In the genomic region with DNA sequence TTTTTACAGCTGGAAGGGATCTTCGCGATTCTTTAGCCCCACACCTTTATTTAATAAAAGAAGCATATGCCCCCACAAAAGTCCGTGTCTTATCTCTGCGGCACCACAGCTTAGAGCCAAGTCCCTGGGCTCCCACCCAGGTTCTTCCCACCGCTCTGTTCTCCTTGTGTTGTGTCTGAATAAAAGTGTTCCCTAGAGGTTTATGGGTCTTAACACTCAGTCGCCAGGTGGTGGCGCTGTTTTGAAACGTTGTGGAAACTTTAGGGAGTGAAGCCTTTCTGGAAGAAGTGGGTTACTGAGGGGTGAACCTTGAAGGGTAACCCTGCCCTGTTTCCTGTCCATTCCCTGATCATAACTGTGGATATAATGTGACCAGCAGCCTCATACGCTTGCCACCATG, we compare ENCODE assay signal across 10 mouse cellular contexts.
DNase-seq lines count a peak whose midpoint lies in the region; ATAC-seq lines count a peak whose summit lies in the region.
"Had no signal": no experiment of that assay in that cellular context is flagged by ENCODE, and none has a peak within 500 bp of the region (broad histone marks: within the 10 kb centered on the region; RNA-seq: fewer than 3 reads in every experiment).

No protein-coding gene starts in this region.

- H3K4me3 ChIP-seq in heart, embryonic 12.5 days = no peak overlapping the region
- H3K4me3 ChIP-seq in neural tube, embryonic 15.5 days (replicated peaks) = no peak overlapping the region
- H3K4me3 ChIP-seq in embryonic facial prominence, embryonic 11.5 days (ENCODE audit: low read depth, low read length) = no peak overlapping the region
- H3K4me3 ChIP-seq: heart, embryonic 13.5 days; midbrain, embryonic 12.5 days had no signal

- no peak for ATAC-seq in heart, embryonic 12.5 days (ENCODE audit: insufficient number of reproducible peaks, low FRiP score)
- no peak for ATAC-seq in neural tube, embryonic 15.5 days (ENCODE audit: low FRiP score)
- ATAC-seq in embryonic facial prominence, embryonic 11.5 days (replicated peaks; ENCODE audit: insufficient number of reproducible peaks, low FRiP score, low TSS enrichment, low read depth) = no peak

- no peaks in the 10 kb centered on the region for H3K27me3 ChIP-seq in heart, embryonic 12.5 days (replicated peaks)
- no peaks in the 10 kb centered on the region for H3K27me3 ChIP-seq in neural tube, embryonic 15.5 days (replicated peaks)
- no peaks in the 10 kb centered on the region for H3K27me3 ChIP-seq in embryonic facial prominence, embryonic 11.5 days (ENCODE audit: control insufficient read depth, insufficient read depth, low read length)
- H3K27me3 ChIP-seq: heart, embryonic 13.5 days had no signal

- no peaks in the 10 kb centered on the region for H3K9me3 ChIP-seq in heart, embryonic 12.5 days (replicated peaks)
- H3K9me3 ChIP-seq in neural tube, embryonic 15.5 days (replicated peaks) = no peaks in the 10 kb centered on the region
- H3K9me3 ChIP-seq in embryonic facial prominence, embryonic 11.5 days (replicated peaks; ENCODE audit: control insufficient read depth, low read length) = no peaks in the 10 kb centered on the region
- H3K9me3 ChIP-seq: heart, embryonic 13.5 days; midbrain, embryonic 12.5 days had no signal

- no peak overlapping the region for H3K4me2 ChIP-seq in heart, embryonic 12.5 days
- no peak overlapping the region for H3K4me2 ChIP-seq in neural tube, embryonic 15.5 days
- H3K4me2 ChIP-seq in embryonic facial prominence, embryonic 11.5 days (ENCODE audit: low read depth, low read length) = no peak overlapping the region
- H3K4me2 ChIP-seq: heart, embryonic 13.5 days; midbrain, embryonic 12.5 days had no signal

- peak; percentile 2 to 50 for DNase-seq in heart, adult 18-20 months
- DNase-seq in neural tube, embryonic 10.5 days (ENCODE audit: extremely low spot score, low spot score) = peak; percentile 47
- peak; percentile 61 for DNase-seq in embryonic facial prominence, embryonic 11.5 days (ENCODE audit: low spot score)
- peak; percentile 27 to 55 for DNase-seq in left cerebral cortex, postnatal 25 days (ENCODE audit: low spot score in 2 of 2)
- DNase-seq in testis, postnatal 14 days (ENCODE audit: low spot score) = peak; percentile 14
- DNase-seq in adipocyte (ENCODE audit: low spot score) = no peak

- no peaks in the 10 kb centered on the region; the same call in 1 of the 2 replicates for H3K4me1 ChIP-seq in heart, embryonic 12.5 days (replicated peaks)
- H3K4me1 ChIP-seq in neural tube, embryonic 15.5 days = no peaks in the 10 kb centered on the region
- no peaks in the 10 kb centered on the region for H3K4me1 ChIP-seq in embryonic facial prominence, embryonic 11.5 days (ENCODE audit: control insufficient read depth, insufficient read depth, low read length)
- H3K4me1 ChIP-seq: midbrain, embryonic 12.5 days had no signal

- no peak overlapping the region for H3K9ac ChIP-seq in heart, embryonic 12.5 days
- no peak overlapping the region for H3K9ac ChIP-seq in neural tube, embryonic 15.5 days (replicated peaks)
- no peak overlapping the region for H3K9ac ChIP-seq in embryonic facial prominence, embryonic 11.5 days (replicated peaks; ENCODE audit: low read length)
- H3K9ac ChIP-seq: heart, embryonic 13.5 days; midbrain, embryonic 12.5 days had no signal

- 34% methylated on average over 9 of the region's 9 CpGs for WGBS in heart, embryonic 12.5 days
- WGBS in neural tube, embryonic 15.5 days = 46% methylated on average over 9 of the region's 9 CpGs
- 33% methylated on average over 9 of the region's 9 CpGs for WGBS in embryonic facial prominence, embryonic 11.5 days

- intact Hi-C loops in left cerebral cortex, postnatal 25 days (cut with DNase I) = loop anchor here (10.0 kb wide), 1 partner anchor 298 kb away; no protein-coding TSS in a partner anchor

- no peaks in the 10 kb centered on the region for H3K36me3 ChIP-seq in heart, embryonic 12.5 days
- no peaks in the 10 kb centered on the region for H3K36me3 ChIP-seq in neural tube, embryonic 15.5 days
- no peaks in the 10 kb centered on the region for H3K36me3 ChIP-seq in embryonic facial prominence, embryonic 11.5 days (replicated peaks; ENCODE audit: control insufficient read depth, insufficient read depth, low read depth, low read length)
- H3K36me3 ChIP-seq: heart, embryonic 13.5 days; midbrain, embryonic 12.5 days had no signal

- H3K27ac ChIP-seq in heart, embryonic 12.5 days (ENCODE audit: poor library complexity, severe bottlenecking) = no peak overlapping the region
- H3K27ac ChIP-seq in neural tube, embryonic 15.5 days (replicated peaks) = no peak overlapping the region
- H3K27ac ChIP-seq in embryonic facial prominence, embryonic 11.5 days (replicated peaks; ENCODE audit: low read depth, low read length) = no peak overlapping the region
- H3K27ac ChIP-seq: heart, embryonic 13.5 days; midbrain, embryonic 12.5 days had no signal
